Mouse (Mus musculus): ENCODE measurements around the gene Rps11. TPM values are rescaled to one million over a fixed set of nuclear protein-coding genes. Genes with fewer than 3 reads are reported as not detected.

The Rps11 gene
- polyA plus RNA-seq, 1 experiment from 2014 or later = 1,961 TPM

DNA sequence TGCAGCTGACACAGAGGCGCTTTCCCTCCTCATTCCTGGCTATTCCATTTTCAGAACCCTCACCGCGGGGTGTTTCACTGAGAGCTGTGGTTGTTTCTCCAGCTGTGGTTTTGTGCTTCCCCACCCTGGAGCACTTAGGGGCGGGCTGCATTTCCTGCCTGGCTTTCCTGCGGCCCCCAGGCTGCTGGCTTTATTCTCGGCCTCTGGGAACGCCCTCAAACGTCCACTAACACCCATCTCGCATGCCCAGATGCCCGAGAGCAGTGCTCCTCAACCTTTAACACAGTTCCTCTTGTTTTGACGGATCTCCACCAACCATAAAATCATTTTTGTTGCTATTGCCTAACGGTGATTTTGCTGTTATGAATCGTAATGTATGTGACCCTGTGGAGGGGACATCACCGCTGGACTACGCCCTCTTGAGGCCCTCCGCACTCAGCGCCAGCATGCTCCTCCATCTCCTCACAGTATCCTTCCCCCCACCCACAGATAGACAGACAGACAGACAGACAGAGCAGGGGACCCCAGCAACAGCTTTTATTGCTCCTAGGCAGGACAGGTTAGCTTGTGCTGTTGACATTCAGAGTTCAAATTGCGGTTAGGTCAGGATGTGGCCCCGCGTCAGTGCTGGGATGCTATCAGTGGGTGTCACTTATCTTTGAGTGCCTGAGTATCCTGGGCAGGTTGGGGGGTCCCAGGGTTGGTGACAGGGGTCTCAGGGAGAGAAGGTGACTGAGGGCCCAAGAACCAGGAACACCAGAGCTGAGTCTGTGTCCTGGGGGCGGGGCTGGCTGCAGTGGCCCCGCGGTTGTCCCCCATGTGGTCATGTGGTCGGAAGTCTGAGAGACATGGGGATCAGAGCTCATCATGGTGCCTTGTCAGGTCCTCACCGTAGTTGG lies 41.6 kb downstream of the Rps11 start:
- WGBS = 60% methylated on average over 25 of the region's 25 CpGs
- Histone ChIP-seq H3K9me3 (ENCODE audit: control insufficient read depth, low read length) (no peaks in the 10 kb centered on the region), H3K36me3 (ENCODE audit: control insufficient read depth, insufficient read depth, low read length) (peaks cover 54% of the 10 kb centered on the region), H3K4me2 (ENCODE audit: low read length) (no peak overlapping the region), H3K27me3 (replicated peaks; ENCODE audit: control insufficient read depth, insufficient read depth, low read length) (no peaks in the 10 kb centered on the region), H3K27ac (ENCODE audit: low read depth) (no peak overlapping the region), H3K4me3 (ENCODE audit: low read depth, low read length) (no peak overlapping the region), H3K9ac (ENCODE audit: low read length) (no peak overlapping the region), H3K4me1 (replicated peaks; ENCODE audit: control insufficient read depth, insufficient read depth, low read length) (no peaks in the 10 kb centered on the region)
- ATAC-seq (replicated peaks; ENCODE audit: low FRiP score, low TSS enrichment, low read depth) (no peak), DNase-seq (ENCODE audit: low spot score) (no peak)

DNA sequence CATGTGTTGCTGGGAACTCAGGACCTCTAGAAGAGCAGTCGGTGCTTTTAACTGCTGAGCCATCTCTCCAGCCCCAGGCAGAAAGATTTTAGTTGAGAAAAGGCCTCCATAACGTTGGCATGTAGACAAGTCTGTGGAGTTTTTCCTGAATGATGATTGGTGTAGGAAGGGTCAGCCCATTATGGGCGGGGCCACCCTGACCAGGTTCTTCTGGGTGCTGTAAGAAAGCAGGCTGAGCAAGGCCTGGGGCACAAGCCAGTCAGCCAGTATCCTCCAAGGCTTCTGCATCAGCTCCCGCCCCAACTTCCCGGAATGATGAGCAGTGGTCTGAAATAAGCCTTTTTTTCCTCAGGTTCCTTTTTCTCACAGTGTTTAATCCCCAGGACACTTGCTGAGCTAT lies 43.2 kb downstream of the Rps11 start:
- WGBS = 63% methylated on average over 5 of the region's 5 CpGs
- Histone ChIP-seq H3K4me2 (ENCODE audit: low read length) (no peak overlapping the region), H3K9me3 (ENCODE audit: control insufficient read depth, low read length) (no peaks in the 10 kb centered on the region), H3K27me3 (replicated peaks; ENCODE audit: control insufficient read depth, insufficient read depth, low read length) (no peaks in the 10 kb centered on the region), H3K4me1 (replicated peaks; ENCODE audit: control insufficient read depth, insufficient read depth, low read length) (no peaks in the 10 kb centered on the region), H3K36me3 (ENCODE audit: control insufficient read depth, insufficient read depth, low read length) (peaks cover 54% of the 10 kb centered on the region), H3K27ac (ENCODE audit: low read depth) (no peak overlapping the region), H3K4me3 (ENCODE audit: low read depth, low read length) (no peak overlapping the region), H3K9ac (ENCODE audit: low read length) (no peak overlapping the region)
- DNase-seq (ENCODE audit: low spot score) (no peak), ATAC-seq (replicated peaks; ENCODE audit: low FRiP score, low TSS enrichment, low read depth) (no peak)

DNA sequence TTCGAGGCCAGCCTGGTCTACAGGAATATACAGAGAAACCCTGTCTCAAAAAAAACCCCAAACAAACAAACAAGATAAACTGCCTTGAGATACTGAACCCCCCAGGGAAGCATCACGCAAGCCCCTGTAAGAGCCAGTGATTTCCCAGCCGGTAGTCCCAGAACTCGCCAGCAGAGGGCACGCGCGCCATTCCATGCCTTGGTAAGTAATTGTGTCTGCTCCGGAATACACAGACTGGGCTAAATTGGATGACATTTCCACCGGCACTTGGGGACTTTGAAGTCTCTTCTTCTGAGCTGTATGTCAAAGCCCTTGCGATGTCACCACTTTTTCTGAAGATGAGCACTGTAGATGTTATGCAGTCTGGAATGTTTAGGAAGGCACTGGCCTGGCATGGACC lies 44.4 kb downstream of the Rps11 start:
- no peak overlapping the region for H3K4me3 ChIP-seq (ENCODE audit: low read depth, low read length)
- WGBS = 2% methylated on average over 10 of the region's 10 CpGs
- ATAC-seq (replicated peaks; ENCODE audit: low FRiP score, low TSS enrichment, low read depth) (peak; percentile 25; the same call in 1 of the 2 replicates), DNase-seq (ENCODE audit: low spot score) (peak; percentile 99)
- no peak overlapping the region for H3K27ac ChIP-seq (ENCODE audit: low read depth)
- no peaks in the 10 kb centered on the region for H3K4me1 ChIP-seq (replicated peaks; ENCODE audit: control insufficient read depth, insufficient read depth, low read length)
- H3K36me3 ChIP-seq (ENCODE audit: control insufficient read depth, insufficient read depth, low read length) = peaks cover 57% of the 10 kb centered on the region
- no peak overlapping the region for H3K4me2 ChIP-seq (ENCODE audit: low read length)
- no peak overlapping the region for H3K9ac ChIP-seq (ENCODE audit: low read length)
- no peaks in the 10 kb centered on the region for H3K27me3 ChIP-seq (replicated peaks; ENCODE audit: control insufficient read depth, insufficient read depth, low read length)
- H3K9me3 ChIP-seq (ENCODE audit: control insufficient read depth, low read length) = no peaks in the 10 kb centered on the region

DNA sequence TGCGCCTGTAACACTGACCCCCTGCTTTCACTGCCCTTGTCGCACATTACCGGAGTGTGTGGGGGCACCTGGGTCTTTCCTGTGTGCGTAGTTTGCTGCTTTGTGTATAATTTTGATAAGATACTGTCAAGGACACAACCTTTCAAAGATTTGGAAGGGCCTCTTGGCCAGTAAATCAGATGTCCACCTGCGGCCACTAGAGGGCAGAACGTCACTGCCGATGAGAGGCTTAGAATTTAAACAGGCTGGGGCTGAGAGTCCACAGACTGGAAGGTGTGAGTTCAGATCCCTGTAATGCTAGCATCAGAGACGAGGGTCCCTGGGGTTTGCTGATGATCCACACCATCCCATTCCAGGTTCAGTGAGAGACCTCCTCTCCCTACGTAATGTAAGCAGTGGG lies 45.7 kb downstream of the Rps11 start:
- no peaks in the 10 kb centered on the region for H3K4me1 ChIP-seq (replicated peaks; ENCODE audit: control insufficient read depth, insufficient read depth, low read length)
- H3K9me3 ChIP-seq (ENCODE audit: control insufficient read depth, low read length) = no peaks in the 10 kb centered on the region
- peak; percentile 82 for DNase-seq (ENCODE audit: low spot score)
- peaks cover 58% of the 10 kb centered on the region for H3K36me3 ChIP-seq (ENCODE audit: control insufficient read depth, insufficient read depth, low read length)
- H3K4me2 ChIP-seq (ENCODE audit: low read length) = no peak overlapping the region
- H3K27ac ChIP-seq (ENCODE audit: low read depth) = no peak overlapping the region
- no peak overlapping the region for H3K9ac ChIP-seq (ENCODE audit: low read length)
- ATAC-seq (replicated peaks; ENCODE audit: low FRiP score, low TSS enrichment, low read depth) = peak; percentile 32; the same call in 1 of the 2 replicates
- H3K27me3 ChIP-seq (replicated peaks; ENCODE audit: control insufficient read depth, insufficient read depth, low read length) = no peaks in the 10 kb centered on the region
- 31% methylated on average over 9 of the region's 9 CpGs for WGBS
- no peak overlapping the region for H3K4me3 ChIP-seq (ENCODE audit: low read depth, low read length)

DNA sequence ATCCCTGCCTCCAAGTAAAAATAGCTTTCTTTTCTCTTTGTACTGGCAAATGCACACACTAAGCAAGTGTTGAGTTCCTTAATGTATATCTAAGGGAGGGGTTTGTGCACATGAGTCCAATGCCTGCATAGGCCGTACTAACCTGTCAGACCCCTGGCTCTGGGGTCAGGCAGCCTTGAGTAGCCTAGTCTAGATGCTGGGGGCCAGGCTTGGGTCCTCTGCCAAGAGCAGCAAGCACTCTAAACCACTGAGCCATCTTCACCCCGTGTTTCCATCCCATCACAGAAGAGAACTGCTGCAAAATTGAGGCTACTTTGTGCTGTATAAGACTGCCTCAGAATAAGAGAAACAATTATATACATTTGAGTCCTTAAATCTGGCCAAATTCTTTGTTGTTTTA lies 46.4 kb downstream of the Rps11 start:
- H3K9ac ChIP-seq (ENCODE audit: low read length) = no peak overlapping the region
- peaks cover 53% of the 10 kb centered on the region for H3K36me3 ChIP-seq (ENCODE audit: control insufficient read depth, insufficient read depth, low read length)
- no peaks in the 10 kb centered on the region for H3K4me1 ChIP-seq (replicated peaks; ENCODE audit: control insufficient read depth, insufficient read depth, low read length)
- no peaks in the 10 kb centered on the region for H3K9me3 ChIP-seq (ENCODE audit: control insufficient read depth, low read length)
- no peaks in the 10 kb centered on the region for H3K27me3 ChIP-seq (replicated peaks; ENCODE audit: control insufficient read depth, insufficient read depth, low read length)
- no peak overlapping the region for H3K4me2 ChIP-seq (ENCODE audit: low read length)
- no peak overlapping the region for H3K4me3 ChIP-seq (ENCODE audit: low read depth, low read length)
- no peak overlapping the region for H3K27ac ChIP-seq (ENCODE audit: low read depth)
- DNase-seq (ENCODE audit: low spot score) (no peak), ATAC-seq (replicated peaks; ENCODE audit: low FRiP score, low TSS enrichment, low read depth) (no peak)
- WGBS = 88% methylated on average over 2 of the region's 2 CpGs

DNA sequence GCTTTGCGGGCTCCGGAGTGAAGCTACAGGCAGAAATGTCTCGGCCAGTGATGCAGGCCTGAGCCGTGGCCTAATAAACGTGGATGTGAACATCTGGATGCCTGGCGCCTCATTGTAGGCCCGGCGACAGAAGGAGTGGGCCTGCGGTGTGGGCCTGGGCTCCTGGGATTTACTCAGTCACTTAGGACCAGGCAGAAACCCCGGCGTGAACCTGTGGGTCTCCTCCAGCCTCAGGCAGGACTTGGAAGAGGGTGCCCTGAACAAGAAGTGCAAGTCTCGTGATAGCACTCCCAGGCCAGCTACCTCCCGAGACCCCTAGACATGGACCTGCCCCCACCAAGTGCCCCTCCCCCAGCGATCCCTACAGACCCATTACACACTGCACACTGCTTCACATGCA lies 46.9 kb downstream of the Rps11 start:
- no peak for ATAC-seq (replicated peaks; ENCODE audit: low FRiP score, low TSS enrichment, low read depth)
- no peaks in the 10 kb centered on the region for H3K27me3 ChIP-seq (replicated peaks; ENCODE audit: control insufficient read depth, insufficient read depth, low read length)
- WGBS = 91% methylated on average over 14 of the region's 14 CpGs
- H3K27ac ChIP-seq (ENCODE audit: low read depth) = no peak overlapping the region
- H3K4me3 ChIP-seq (ENCODE audit: low read depth, low read length) = no peak overlapping the region
- H3K36me3 ChIP-seq (ENCODE audit: control insufficient read depth, insufficient read depth, low read length) = peaks cover 48% of the 10 kb centered on the region
- no peaks in the 10 kb centered on the region for H3K4me1 ChIP-seq (replicated peaks; ENCODE audit: control insufficient read depth, insufficient read depth, low read length)
- no peak overlapping the region for H3K9ac ChIP-seq (ENCODE audit: low read length)
- no peak for DNase-seq (ENCODE audit: low spot score)
- H3K9me3 ChIP-seq (ENCODE audit: control insufficient read depth, low read length) = no peaks in the 10 kb centered on the region
- H3K4me2 ChIP-seq (ENCODE audit: low read length) = no peak overlapping the region

DNA sequence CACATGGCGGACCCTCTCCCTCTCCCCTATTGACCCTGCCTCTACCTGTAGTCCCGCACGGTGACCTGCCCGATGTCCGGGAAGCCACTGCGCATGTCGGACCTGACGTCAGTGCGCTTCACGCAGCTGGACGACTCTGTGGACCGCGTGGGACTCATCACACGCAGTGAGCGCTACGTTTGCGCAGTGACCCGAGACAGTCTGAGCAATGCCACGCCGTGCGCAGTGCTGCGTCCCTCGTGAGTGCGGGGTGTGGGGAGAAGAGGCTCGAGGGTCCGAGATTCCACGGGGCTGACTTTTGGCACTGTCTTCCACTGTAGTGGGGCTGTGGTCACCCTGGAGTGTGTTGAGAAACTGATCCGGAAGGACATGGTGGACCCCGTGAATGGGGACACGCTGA lies 47.7 kb downstream of the Rps11 start:
- no peak overlapping the region for H3K4me3 ChIP-seq (ENCODE audit: low read depth, low read length)
- no peaks in the 10 kb centered on the region for H3K4me1 ChIP-seq (replicated peaks; ENCODE audit: control insufficient read depth, insufficient read depth, low read length)
- DNase-seq (ENCODE audit: low spot score) (no peak), ATAC-seq (replicated peaks; ENCODE audit: low FRiP score, low TSS enrichment, low read depth) (no peak)
- H3K36me3 ChIP-seq (ENCODE audit: control insufficient read depth, insufficient read depth, low read length) = peaks cover 45% of the 10 kb centered on the region
- H3K4me2 ChIP-seq (ENCODE audit: low read length) = no peak overlapping the region
- WGBS = 87% methylated on average over 30 of the region's 30 CpGs
- no peaks in the 10 kb centered on the region for H3K27me3 ChIP-seq (replicated peaks; ENCODE audit: control insufficient read depth, insufficient read depth, low read length)
- H3K9ac ChIP-seq (ENCODE audit: low read length) = no peak overlapping the region
- no peak overlapping the region for H3K27ac ChIP-seq (ENCODE audit: low read depth)
- H3K9me3 ChIP-seq (ENCODE audit: control insufficient read depth, low read length) = no peaks in the 10 kb centered on the region

DNA sequence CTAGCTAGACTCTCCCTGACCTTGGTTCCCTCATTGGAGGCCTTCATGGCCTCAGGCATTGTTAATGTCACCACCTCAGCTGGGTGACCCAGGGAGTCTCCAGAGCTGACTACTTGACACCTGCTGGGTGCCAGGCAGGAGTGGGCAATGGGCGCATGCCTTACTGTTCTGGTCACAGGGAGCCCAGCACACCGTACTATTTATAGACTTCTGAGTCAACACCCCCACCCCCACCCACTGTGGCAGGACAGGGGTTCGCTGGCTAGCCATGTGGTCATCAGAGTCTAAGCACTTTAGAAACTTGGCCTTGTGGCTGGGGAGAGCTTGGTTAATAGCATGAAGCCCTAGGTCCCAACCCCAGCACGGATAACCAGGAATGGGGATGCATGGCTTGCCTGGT lies 48.8 kb downstream of the Rps11 start:
- DNase-seq (ENCODE audit: low spot score) (no peak), ATAC-seq (replicated peaks; ENCODE audit: low FRiP score, low TSS enrichment, low read depth) (no peak)
- Histone ChIP-seq H3K9me3 (ENCODE audit: control insufficient read depth, low read length) (no peaks in the 10 kb centered on the region), H3K36me3 (ENCODE audit: control insufficient read depth, insufficient read depth, low read length) (peaks cover 45% of the 10 kb centered on the region), H3K4me3 (ENCODE audit: low read depth, low read length) (no peak overlapping the region), H3K4me2 (ENCODE audit: low read length) (no peak overlapping the region), H3K27ac (ENCODE audit: low read depth) (no peak overlapping the region), H3K9ac (ENCODE audit: low read length) (no peak overlapping the region), H3K4me1 (replicated peaks; ENCODE audit: control insufficient read depth, insufficient read depth, low read length) (no peaks in the 10 kb centered on the region), H3K27me3 (replicated peaks; ENCODE audit: control insufficient read depth, insufficient read depth, low read length) (no peaks in the 10 kb centered on the region)
- 74% methylated on average over 4 of the region's 4 CpGs for WGBS

DNA sequence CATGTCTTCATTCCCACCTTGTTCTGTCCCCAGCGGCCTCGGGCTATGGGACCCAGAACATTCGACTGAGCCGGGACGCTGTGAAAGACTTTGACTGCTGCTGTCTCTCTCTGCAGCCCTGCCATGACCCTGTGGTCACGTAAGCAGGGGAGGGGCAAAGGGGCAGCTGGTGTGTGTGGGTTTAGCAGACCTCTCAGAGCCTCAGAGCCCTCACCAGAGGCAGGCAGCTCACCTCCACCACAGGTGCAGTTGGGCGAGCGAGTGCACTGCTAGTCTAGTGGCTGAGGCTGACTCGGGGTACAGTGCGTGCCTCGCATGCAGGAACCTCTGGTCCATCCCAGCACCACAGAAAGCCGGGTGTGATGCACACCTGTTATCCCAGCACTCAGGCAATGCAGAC lies 50.3 kb downstream of the Rps11 start:
- 95% methylated on average over 12 of the region's 12 CpGs for WGBS
- H3K27me3 ChIP-seq (replicated peaks; ENCODE audit: control insufficient read depth, insufficient read depth, low read length) = no peaks in the 10 kb centered on the region
- H3K9me3 ChIP-seq (ENCODE audit: control insufficient read depth, low read length) = no peaks in the 10 kb centered on the region
- H3K9ac ChIP-seq (ENCODE audit: low read length) = no peak overlapping the region
- ATAC-seq (replicated peaks; ENCODE audit: low FRiP score, low TSS enrichment, low read depth) (no peak), DNase-seq (ENCODE audit: low spot score) (no peak)
- peaks cover 45% of the 10 kb centered on the region for H3K36me3 ChIP-seq (ENCODE audit: control insufficient read depth, insufficient read depth, low read length)
- H3K4me3 ChIP-seq (ENCODE audit: low read depth, low read length) = no peak overlapping the region
- no peak overlapping the region for H3K27ac ChIP-seq (ENCODE audit: low read depth)
- no peak overlapping the region for H3K4me2 ChIP-seq (ENCODE audit: low read length)
- no peaks in the 10 kb centered on the region for H3K4me1 ChIP-seq (replicated peaks; ENCODE audit: control insufficient read depth, insufficient read depth, low read length)

All from intestine, embryonic 14.5 days (tissue).